Comparison of ENCODE assay signal across 12 mouse cellular contexts in genomic region chr4:50240951-50241350, GRCm38 (mm10).
"Had no signal": no experiment of that assay in that cellular context is flagged by ENCODE, and none has a peak within 500 bp of the region (broad histone marks: within the 10 kb centered on the region; RNA-seq: fewer than 3 reads in every experiment).

No protein-coding gene starts in this region.

- DNase-seq: left cerebral cortex, postnatal 4 days; liver; liver, embryonic 13.5 days; liver, postnatal 0 days; lung, adult 18-20 months; lung, adult 2 months; lung, embryonic 14.5 days; lung, postnatal 10 days; lung, postnatal 14 days; lung, postnatal 36 days; lung, postnatal 4 days; midbrain, embryonic 14.5 days had no signal
